21 mouse cellular contexts compared by ENCODE assay signal in the genomic region with DNA sequence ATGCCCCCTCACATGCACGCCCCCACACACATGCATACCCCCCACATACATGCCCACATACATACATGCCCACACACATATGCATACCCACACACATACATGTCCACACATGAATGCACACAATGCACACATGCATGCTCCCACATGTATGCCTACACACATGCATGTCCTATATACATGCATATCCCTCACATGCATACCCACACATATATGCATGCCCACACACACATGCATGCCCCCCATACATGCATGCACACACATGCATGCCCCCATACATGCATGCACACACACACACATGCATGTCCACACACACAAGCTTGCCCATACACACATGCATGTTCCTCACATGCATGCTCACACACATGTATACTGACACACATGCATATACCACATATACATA. TPM values are rescaled to one million over a fixed set of nuclear protein-coding genes. Genes with fewer than 3 reads are reported as not detected.
DNase-seq lines count a peak whose midpoint lies in the region; ATAC-seq lines count a peak whose summit lies in the region.
"Had no signal": no experiment of that assay in that cellular context is flagged by ENCODE, and none has a peak within 500 bp of the region (broad histone marks: within the 10 kb centered on the region; RNA-seq: fewer than 3 reads in every experiment).

No protein-coding gene starts in this region.

- H3K36me3 ChIP-seq in hindbrain, embryonic 15.5 days, result no peaks in the 10 kb centered on the region
- H3K36me3 ChIP-seq in hindbrain, embryonic 12.5 days, result no peaks in the 10 kb centered on the region
- no peaks in the 10 kb centered on the region for H3K36me3 ChIP-seq in kidney, embryonic 15.5 days
- no peaks in the 10 kb centered on the region for H3K36me3 ChIP-seq in midbrain, embryonic 15.5 days (replicated peaks)
- no peaks in the 10 kb centered on the region for H3K36me3 ChIP-seq in midbrain, embryonic 11.5 days (ENCODE audit: control insufficient read depth, insufficient read depth, low read length)
- H3K36me3 ChIP-seq: embryonic facial prominence, embryonic 12.5 days; forebrain, embryonic 15.5 days had no signal

- H3K4me3 ChIP-seq in hindbrain, embryonic 15.5 days, result no peak overlapping the region
- no peak overlapping the region for H3K4me3 ChIP-seq in hindbrain, embryonic 12.5 days
- no peak overlapping the region for H3K4me3 ChIP-seq in kidney, embryonic 15.5 days (replicated peaks)
- H3K4me3 ChIP-seq in midbrain, embryonic 15.5 days, result no peak overlapping the region
- H3K4me3 ChIP-seq in midbrain, embryonic 11.5 days (ENCODE audit: low read depth, low read length), result no peak overlapping the region
- H3K4me3 ChIP-seq: embryonic facial prominence, embryonic 12.5 days; forebrain, embryonic 13.5 days; forebrain, embryonic 15.5 days had no signal

- no peak overlapping the region for H3K9ac ChIP-seq in hindbrain, embryonic 15.5 days
- H3K9ac ChIP-seq in hindbrain, embryonic 12.5 days, result no peak overlapping the region
- H3K9ac ChIP-seq in kidney, embryonic 15.5 days, result no peak overlapping the region
- H3K9ac ChIP-seq in midbrain, embryonic 15.5 days, result no peak overlapping the region
- H3K9ac ChIP-seq in midbrain, embryonic 11.5 days (ENCODE audit: low read length), result no peak overlapping the region
- H3K9ac ChIP-seq: embryonic facial prominence, embryonic 12.5 days; forebrain, embryonic 13.5 days; forebrain, embryonic 15.5 days; forebrain, postnatal 0 days had no signal

- H3K9me3 ChIP-seq in hindbrain, embryonic 15.5 days, result no peaks in the 10 kb centered on the region
- no peaks in the 10 kb centered on the region for H3K9me3 ChIP-seq in hindbrain, embryonic 12.5 days (replicated peaks)
- no peaks in the 10 kb centered on the region for H3K9me3 ChIP-seq in kidney, embryonic 15.5 days (replicated peaks)
- no peaks in the 10 kb centered on the region for H3K9me3 ChIP-seq in midbrain, embryonic 15.5 days
- no peaks in the 10 kb centered on the region for H3K9me3 ChIP-seq in midbrain, embryonic 11.5 days (ENCODE audit: control insufficient read depth, low read length)
- H3K9me3 ChIP-seq: embryonic facial prominence, embryonic 12.5 days; forebrain, embryonic 13.5 days; forebrain, embryonic 15.5 days had no signal

- peak; percentile 38; the same call in 1 of the 2 replicates for ATAC-seq in hindbrain, embryonic 15.5 days (ENCODE audit: low FRiP score, low read depth)
- no peak for ATAC-seq in hindbrain, embryonic 12.5 days (ENCODE audit: low FRiP score)
- 0 out of 2 replicates have a peak, but pooled peaks have one; percentile 17 for ATAC-seq in kidney, embryonic 15.5 days (replicated peaks; ENCODE audit: low FRiP score)
- 0 out of 2 replicates have a peak, but pooled peaks have one; percentile 10 for ATAC-seq in midbrain, embryonic 15.5 days (replicated peaks)
- no peak for ATAC-seq in midbrain, embryonic 11.5 days (ENCODE audit: low FRiP score)
- ATAC-seq: activated CD4-positive, CD25-positive, alpha-beta regulatory T cell, adult 4 months; forebrain, embryonic 13.5 days; forebrain, embryonic 15.5 days; forebrain, postnatal 0 days; Patski had no signal

- H3K27me3 ChIP-seq in hindbrain, embryonic 15.5 days, result no peaks in the 10 kb centered on the region
- peaks cover 13% of the 10 kb centered on the region for H3K27me3 ChIP-seq in hindbrain, embryonic 12.5 days
- H3K27me3 ChIP-seq in kidney, embryonic 15.5 days, result no peaks in the 10 kb centered on the region
- no peaks in the 10 kb centered on the region for H3K27me3 ChIP-seq in midbrain, embryonic 15.5 days (replicated peaks)
- no peaks in the 10 kb centered on the region; the same call in 1 of the 2 replicates for H3K27me3 ChIP-seq in midbrain, embryonic 11.5 days (ENCODE audit: control insufficient read depth, insufficient read depth, low read length)
- H3K27me3 ChIP-seq: embryonic facial prominence, embryonic 12.5 days; forebrain, embryonic 15.5 days; Patski had no signal

- DNase-seq in kidney, postnatal 25 days, result no peak
- no peak for DNase-seq in midbrain, embryonic 11.5 days (ENCODE audit: low spot score, missing footprints)
- DNase-seq in frontal cortex, postnatal 25 days (ENCODE audit: low spot score in 2 of 2), result no peak
- DNase-seq: adrenal gland, adult 8-10 months; adrenal gland, postnatal 14 days; adrenal gland, postnatal 36 days; cerebellum, adult 11-12 months; cerebellum, adult 2 months; cerebellum, adult 9-10 months; cerebellum, postnatal 10 days; cerebellum, postnatal 25 days; forebrain, postnatal 0 days had no signal

- peaks cover 26% of the 10 kb centered on the region for H3K4me1 ChIP-seq in hindbrain, embryonic 15.5 days (replicated peaks)
- peaks cover 24% of the 10 kb centered on the region for H3K4me1 ChIP-seq in hindbrain, embryonic 12.5 days
- peaks cover 13% of the 10 kb centered on the region for H3K4me1 ChIP-seq in kidney, embryonic 15.5 days
- H3K4me1 ChIP-seq in midbrain, embryonic 15.5 days, result peaks cover 34% of the 10 kb centered on the region
- H3K4me1 ChIP-seq in midbrain, embryonic 11.5 days (ENCODE audit: control insufficient read depth, insufficient read depth, low read length), result peaks cover 33% of the 10 kb centered on the region

- H3K4me2 ChIP-seq in hindbrain, embryonic 15.5 days, result no peak overlapping the region
- no peak overlapping the region for H3K4me2 ChIP-seq in hindbrain, embryonic 12.5 days (replicated peaks)
- H3K4me2 ChIP-seq in kidney, embryonic 15.5 days, result no peak overlapping the region
- H3K4me2 ChIP-seq in midbrain, embryonic 15.5 days, result no peak overlapping the region
- H3K4me2 ChIP-seq in midbrain, embryonic 11.5 days, result no peak overlapping the region
- H3K4me2 ChIP-seq: embryonic facial prominence, embryonic 12.5 days; forebrain, embryonic 13.5 days; forebrain, embryonic 15.5 days had no signal

- WGBS in hindbrain, embryonic 15.5 days, result 100% methylated on average over 1 of the region's 1 CpGs
- 95% methylated on average over 1 of the region's 1 CpGs for WGBS in hindbrain, embryonic 12.5 days
- 95% methylated on average over 1 of the region's 1 CpGs for WGBS in kidney, embryonic 15.5 days
- WGBS in midbrain, embryonic 15.5 days, result 84% methylated on average over 1 of the region's 1 CpGs
- WGBS in midbrain, embryonic 11.5 days, result 88% methylated on average over 1 of the region's 1 CpGs

- no peak overlapping the region for H3K27ac ChIP-seq in hindbrain, embryonic 15.5 days (replicated peaks)
- H3K27ac ChIP-seq in hindbrain, embryonic 12.5 days, result no peak overlapping the region
- no peak overlapping the region for H3K27ac ChIP-seq in kidney, embryonic 15.5 days
- H3K27ac ChIP-seq in midbrain, embryonic 15.5 days, result no peak overlapping the region
- H3K27ac ChIP-seq in midbrain, embryonic 11.5 days (ENCODE audit: low read depth, low read length), result no peak overlapping the region
- H3K27ac ChIP-seq: embryonic facial prominence, embryonic 12.5 days; forebrain, embryonic 13.5 days; forebrain, embryonic 15.5 days had no signal

RNA-seq across cellular contexts. Expression of gene Ier5, which starts 13.4 kb away (rescaled TPM):
- polyA plus RNA-seq in hindbrain, embryonic 15.5 days (2015; fragmentation: Nextera tagmentation; extraction: Ambion mirVana), result 7.8 and 9.7 TPM in 2 replicates
- 16.5 and 17.7 TPM in 2 replicates for polyA plus RNA-seq in hindbrain, embryonic 12.5 days (2016; fragmentation: Nextera tagmentation; extraction: Ambion mirVana)
- polyA plus RNA-seq in kidney, embryonic 15.5 days (2015; fragmentation: Nextera tagmentation; extraction: Ambion mirVana), result 7.5 and 7.6 TPM in 2 replicates
- 7.2 and 9.4 TPM in 2 replicates for polyA plus RNA-seq in midbrain, embryonic 15.5 days (2015; fragmentation: Nextera tagmentation; extraction: Ambion mirVana)
- polyA plus RNA-seq in midbrain, embryonic 11.5 days (2014; fragmentation: Nextera tagmentation; extraction: Ambion mirVana), result 12.4 and 13.5 TPM in 2 replicates

RNA-seq across cellular contexts. Expression of gene Mr1, which starts 33.7 kb away (rescaled TPM):
- polyA plus RNA-seq in hindbrain, embryonic 15.5 days (2015; fragmentation: Nextera tagmentation; extraction: Ambion mirVana), result 1.7 and 1.9 TPM in 2 replicates
- 2.1 and 2.4 TPM in 2 replicates for polyA plus RNA-seq in hindbrain, embryonic 12.5 days (2016; fragmentation: Nextera tagmentation; extraction: Ambion mirVana)
- polyA plus RNA-seq in kidney, embryonic 15.5 days (2015; fragmentation: Nextera tagmentation; extraction: Ambion mirVana), result 5.7 and 6.3 TPM in 2 replicates
- polyA plus RNA-seq in midbrain, embryonic 15.5 days (2015; fragmentation: Nextera tagmentation; extraction: Ambion mirVana), result 0.71 and 1.2 TPM in 2 replicates
- 0.41 and 0.49 TPM in 2 replicates for polyA plus RNA-seq in midbrain, embryonic 11.5 days (2014; fragmentation: Nextera tagmentation; extraction: Ambion mirVana)

RNA-seq across cellular contexts. Expression of gene Stx6, which starts 45.6 kb away (rescaled TPM):
- 102 and 106 TPM in 2 replicates for polyA plus RNA-seq in hindbrain, embryonic 15.5 days (2015; fragmentation: Nextera tagmentation; extraction: Ambion mirVana)
- polyA plus RNA-seq in hindbrain, embryonic 12.5 days (2016; fragmentation: Nextera tagmentation; extraction: Ambion mirVana), result 119 and 123 TPM in 2 replicates
- 65.5 and 82.4 TPM in 2 replicates for polyA plus RNA-seq in kidney, embryonic 15.5 days (2015; fragmentation: Nextera tagmentation; extraction: Ambion mirVana)
- polyA plus RNA-seq in midbrain, embryonic 15.5 days (2015; fragmentation: Nextera tagmentation; extraction: Ambion mirVana), result 114 and 118 TPM in 2 replicates
- polyA plus RNA-seq in midbrain, embryonic 11.5 days (2014; fragmentation: Nextera tagmentation; extraction: Ambion mirVana), result 97.1 and 100 TPM in 2 replicates

Comparison
In these comparisons a context has a peak if more than half of its experiments do, and no peak if none do; other contexts are left out.
1. ATAC-seq: peak in hindbrain, embryonic 15.5 days (single experiment), kidney, embryonic 15.5 days (single experiment) and midbrain, embryonic 15.5 days (single experiment); none in hindbrain, embryonic 12.5 days (single experiment) and midbrain, embryonic 11.5 days (single experiment).